Mouse (Mus musculus): Measurements from ENCODE around the gene Impg2.

Impg2 gene

GRCm38 (mm10) chr16:56302996-56303395 lies 98.9 kb downstream of the Impg2 start:
- no peak for DNase-seq (ENCODE audit: low spot score)

- DNase-seq (ENCODE audit: low spot score): no peak
Observed at GRCm38 (mm10) chr16:56304167-56304566, 100.1 kb downstream of the Impg2 start.

GRCm38 (mm10) chr16:56307575-56307974 lies 103.5 kb downstream of the Impg2 start:
- no peak for DNase-seq (ENCODE audit: low spot score)

GRCm38 (mm10) chr16:56311291-56311690 lies 107.2 kb downstream of the Impg2 start:
- no peak for DNase-seq (ENCODE audit: low spot score)

Data from testis, postnatal 10 days (tissue).